25 mouse cellular contexts compared by ENCODE assay signal in genomic region chr15:30777801-30778200, GRCm38 (mm10).
"Had no signal": no experiment of that assay in that cellular context is flagged by ENCODE, and none has a peak within 500 bp of the region (broad histone marks: within the 10 kb centered on the region; RNA-seq: fewer than 3 reads in every experiment).

No protein-coding gene starts in this region.

- H3K4me3 ChIP-seq: forebrain, embryonic 15.5 days; heart, embryonic 13.5 days; heart, embryonic 15.5 days; hindbrain, embryonic 15.5 days; kidney, embryonic 15.5 days; limb, embryonic 13.5 days; limb, embryonic 15.5 days; liver, embryonic 12.5 days had no signal

- H3K27me3 ChIP-seq: forebrain, embryonic 15.5 days; heart, embryonic 13.5 days; heart, embryonic 15.5 days; hindbrain, embryonic 15.5 days; kidney, embryonic 15.5 days; limb, embryonic 13.5 days; limb, embryonic 15.5 days; liver, embryonic 12.5 days had no signal

- H3K9me3 ChIP-seq: forebrain, embryonic 15.5 days; heart, embryonic 13.5 days; heart, embryonic 15.5 days; hindbrain, embryonic 15.5 days; kidney, embryonic 15.5 days; limb, embryonic 13.5 days; limb, embryonic 15.5 days; liver, embryonic 12.5 days had no signal

- H3K4me1 ChIP-seq: forebrain, embryonic 15.5 days; heart, embryonic 13.5 days; heart, embryonic 15.5 days; kidney, embryonic 15.5 days; limb, embryonic 13.5 days; limb, embryonic 15.5 days; liver, embryonic 12.5 days had no signal

- DNase-seq: forebrain, postnatal 0 days; gastrocnemius, postnatal 14 days; gastrocnemius, postnatal 36 days; heart, adult 18-20 months; heart, postnatal 14 days; heart, postnatal 36 days; kidney, adult 11 months; kidney, adult 2 months; kidney, adult 9 months; kidney, postnatal 14 days; kidney, postnatal 36 days; layer of hippocampus, adult 9-11 months; layer of hippocampus, postnatal 36 days; left cerebral cortex, postnatal 4 days had no signal

- H3K4me2 ChIP-seq: forebrain, embryonic 15.5 days; heart, embryonic 11.5 days; heart, embryonic 13.5 days; heart, embryonic 15.5 days; hindbrain, embryonic 15.5 days; kidney, embryonic 15.5 days; limb, embryonic 13.5 days; limb, embryonic 15.5 days; liver, embryonic 12.5 days had no signal

- ATAC-seq: forebrain, embryonic 15.5 days; forebrain, postnatal 0 days; intestine, embryonic 16.5 days; liver, embryonic 12.5 days had no signal

- H3K9ac ChIP-seq: forebrain, embryonic 15.5 days; forebrain, postnatal 0 days; heart, embryonic 13.5 days; heart, embryonic 15.5 days; hindbrain, embryonic 15.5 days; kidney, embryonic 15.5 days; limb, embryonic 13.5 days; limb, embryonic 15.5 days; liver, embryonic 12.5 days had no signal

- H3K27ac ChIP-seq: forebrain, embryonic 15.5 days; heart, embryonic 13.5 days; heart, embryonic 15.5 days; hindbrain, embryonic 15.5 days; kidney, embryonic 15.5 days; kidney, postnatal 0 days; limb, embryonic 13.5 days; limb, embryonic 15.5 days; liver, embryonic 12.5 days had no signal

- H3K36me3 ChIP-seq: forebrain, embryonic 15.5 days; heart, embryonic 13.5 days; heart, embryonic 15.5 days; hindbrain, embryonic 15.5 days; kidney, embryonic 15.5 days; limb, embryonic 13.5 days; limb, embryonic 15.5 days; liver, embryonic 12.5 days had no signal
